ENCODE assay signal across 7 mouse cellular contexts in the genomic region with DNA sequence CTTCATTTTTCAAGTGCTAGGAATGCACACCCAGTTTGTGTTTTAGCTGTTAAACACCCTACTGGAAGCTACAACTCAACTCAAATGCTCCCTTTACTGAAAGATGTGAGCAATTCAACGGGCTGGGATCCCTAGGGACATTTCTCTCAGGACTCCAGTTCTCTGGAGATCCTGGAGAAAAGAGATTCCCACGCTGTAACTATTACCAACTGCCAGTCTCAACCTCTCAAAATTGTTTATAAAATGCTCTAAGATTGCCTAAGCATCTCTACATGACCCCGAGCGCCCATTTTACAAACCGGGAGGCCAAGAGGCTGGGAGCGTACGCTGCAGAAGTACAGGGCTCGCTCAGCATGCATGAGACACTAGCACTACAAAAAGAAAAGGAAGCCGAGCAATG. TPM values are rescaled to one million over a fixed set of nuclear protein-coding genes. Genes with fewer than 3 reads are reported as not detected.
DNase-seq lines count a peak whose midpoint lies in the region; ATAC-seq and TF ChIP-seq lines count a peak whose summit lies in the region.

No protein-coding gene starts in this region.

- H3K9me3 ChIP-seq in lung, embryonic 16.5 days (ENCODE audit: control insufficient read depth, low read length), result no peaks in the 10 kb centered on the region
- H3K9me3 ChIP-seq in embryonic facial prominence, embryonic 14.5 days (ENCODE audit: control insufficient read depth, low read length), result no peaks in the 10 kb centered on the region
- H3K9me3 ChIP-seq in limb, embryonic 10.5 days (replicated peaks), result no peaks in the 10 kb centered on the region

- DNase-seq in lung, postnatal 4 days, result no peak
- DNase-seq in embryonic facial prominence, embryonic 14.5 days (ENCODE audit: low spot score), result peak; percentile 9
- DNase-seq in limb, embryonic 10.5 days (ENCODE audit: low spot score), result no peak
- no peak for DNase-seq in cerebellum, postnatal 10 days
- no peak for DNase-seq in kidney, postnatal 10 days

- 0 out of 2 replicates have a peak, but pooled peaks cover 3% of the 10 kb centered on the region for H3K36me3 ChIP-seq in lung, embryonic 16.5 days (ENCODE audit: control insufficient read depth, insufficient read depth, low read length)
- H3K36me3 ChIP-seq in embryonic facial prominence, embryonic 14.5 days (ENCODE audit: control insufficient read depth, insufficient read depth, low read length), result 0 out of 2 replicates have a peak, but pooled peaks cover 12% of the 10 kb centered on the region
- H3K36me3 ChIP-seq in limb, embryonic 10.5 days, result no peaks in the 10 kb centered on the region
- no peaks in the 10 kb centered on the region for H3K36me3 ChIP-seq in small intestine, adult 2 months (ENCODE audit: control insufficient read depth, insufficient read depth, low read length)

- H3K4me3 ChIP-seq in lung, embryonic 16.5 days (ENCODE audit: low read length), result peak overlapping the region; percentile 92
- peak overlapping the region; percentile 80 for H3K4me3 ChIP-seq in embryonic facial prominence, embryonic 14.5 days (ENCODE audit: low read depth, low read length)
- H3K4me3 ChIP-seq in limb, embryonic 10.5 days, result peak overlapping the region; percentile 96
- peak overlapping the region; percentile 82 for H3K4me3 ChIP-seq in small intestine, adult 2 months (ENCODE audit: low read depth, low read length)

- H3K4me1 ChIP-seq in lung, embryonic 16.5 days (replicated peaks; ENCODE audit: control insufficient read depth, insufficient read depth, low read length), result peaks cover 10% of the 10 kb centered on the region; the same call in 1 of the 2 replicates
- peaks cover 20% of the 10 kb centered on the region for H3K4me1 ChIP-seq in embryonic facial prominence, embryonic 14.5 days (ENCODE audit: control insufficient read depth, insufficient read depth, low read length)
- H3K4me1 ChIP-seq in limb, embryonic 10.5 days, result peaks cover 17% of the 10 kb centered on the region
- H3K4me1 ChIP-seq in small intestine, adult 2 months (ENCODE audit: control insufficient read depth, insufficient read depth, insufficient read length, low read length), result peaks cover 19% of the 10 kb centered on the region; the same call in 1 of the 2 replicates

- H3K9ac ChIP-seq in lung, embryonic 16.5 days (ENCODE audit: low read length), result peak overlapping the region; percentile 85
- peak overlapping the region; percentile 75 for H3K9ac ChIP-seq in embryonic facial prominence, embryonic 14.5 days (ENCODE audit: low read depth, low read length)

- no peak for TF ChIP-seq POLR2A in small intestine, adult 2 months (IDR thresholded peaks at IDR 0.05; ENCODE audit: low read depth, low read length)

- H3K4me2 ChIP-seq in lung, embryonic 16.5 days (ENCODE audit: low read depth, low read length), result peak overlapping the region; percentile 95
- peak overlapping the region; percentile 84 for H3K4me2 ChIP-seq in embryonic facial prominence, embryonic 14.5 days (ENCODE audit: low read depth, low read length)

- peak; percentile 15; the same call in 1 of the 2 replicates for ATAC-seq in lung, embryonic 16.5 days (ENCODE audit: low read depth)
- ATAC-seq in embryonic facial prominence, embryonic 14.5 days (ENCODE audit: low read depth), result peak; percentile 21

- 9% methylated on average over 9 of the region's 9 CpGs for WGBS in lung, embryonic 16.5 days
- WGBS in embryonic facial prominence, embryonic 14.5 days, result 11% methylated on average over 9 of the region's 9 CpGs
- 22% methylated on average over 9 of the region's 9 CpGs for WGBS in limb, embryonic 10.5 days
- 10% methylated on average over 9 of the region's 9 CpGs for WGBS in small intestine, adult 2 months

- no peaks in the 10 kb centered on the region for H3K27me3 ChIP-seq in lung, embryonic 16.5 days (ENCODE audit: control insufficient read depth, insufficient read depth, low read depth, low read length)
- H3K27me3 ChIP-seq in embryonic facial prominence, embryonic 14.5 days (replicated peaks; ENCODE audit: control insufficient read depth, insufficient read depth, low read length), result no peaks in the 10 kb centered on the region
- no peaks in the 10 kb centered on the region for H3K27me3 ChIP-seq in limb, embryonic 10.5 days (ENCODE audit: low read depth, poor library complexity, severe bottlenecking)
- no peaks in the 10 kb centered on the region for H3K27me3 ChIP-seq in small intestine, adult 2 months (ENCODE audit: control insufficient read depth, insufficient read depth, low read length)

- no peak for TF ChIP-seq CTCF in small intestine, adult 2 months (IDR thresholded peaks at IDR 0.05; ENCODE audit: extremely low read depth, insufficient read length, insufficient replicate concordance, low read depth, low read length)

- peak overlapping the region; percentile 81 for H3K27ac ChIP-seq in lung, embryonic 16.5 days (ENCODE audit: low read length)
- peak overlapping the region; percentile 33; the same call in 1 of the 2 replicates for H3K27ac ChIP-seq in embryonic facial prominence, embryonic 14.5 days (replicated peaks; ENCODE audit: low read depth, low read length)
- H3K27ac ChIP-seq in limb, embryonic 10.5 days, result peak overlapping the region; percentile 76
- H3K27ac ChIP-seq in small intestine, adult 2 months (ENCODE audit: insufficient read depth, low read depth, low read length), result peak overlapping the region; percentile 43

RNA-seq across cellular contexts. Expression of a gene that starts 0.3 kb away (rescaled TPM):
- polyA plus RNA-seq in lung, embryonic 16.5 days (2015; fragmentation: Nextera tagmentation; extraction: Ambion mirVana), result 26.9 and 28.2 TPM in 2 replicates
- 26.5 and 33.1 TPM in 2 replicates for polyA plus RNA-seq in embryonic facial prominence, embryonic 14.5 days (2014; fragmentation: Nextera tagmentation; extraction: Ambion mirVana)
- polyA plus RNA-seq in limb, embryonic 10.5 days (2016; fragmentation: Nextera tagmentation; extraction: Ambion mirVana), result 20.9 and 22.3 TPM in 2 replicates
- polyA plus RNA-seq in small intestine, adult 2 months (2012; rRNA removed), result 48.2 and 80.2 TPM in 2 replicates

RNA-seq across cellular contexts. Expression of a gene that starts 19.2 kb away (rescaled TPM):
- polyA plus RNA-seq in lung, embryonic 16.5 days (2015; fragmentation: Nextera tagmentation; extraction: Ambion mirVana), result 280 and 298 TPM in 2 replicates
- 209 and 251 TPM in 2 replicates for polyA plus RNA-seq in embryonic facial prominence, embryonic 14.5 days (2014; fragmentation: Nextera tagmentation; extraction: Ambion mirVana)
- polyA plus RNA-seq in limb, embryonic 10.5 days (2016; fragmentation: Nextera tagmentation; extraction: Ambion mirVana), result 508 and 523 TPM in 2 replicates
- polyA plus RNA-seq in small intestine, adult 2 months (2012; rRNA removed), result 17.8 and 33.0 TPM in 2 replicates

RNA-seq across cellular contexts. Expression of a gene that starts 59.4 kb away (rescaled TPM):
- polyA plus RNA-seq in lung, embryonic 16.5 days (2015; fragmentation: Nextera tagmentation; extraction: Ambion mirVana), result 11.3 and 15.3 TPM in 2 replicates
- 2.0 and 2.9 TPM in 2 replicates for polyA plus RNA-seq in embryonic facial prominence, embryonic 14.5 days (2014; fragmentation: Nextera tagmentation; extraction: Ambion mirVana)
- 0.36 and 0.69 TPM in 2 replicates for polyA plus RNA-seq in limb, embryonic 10.5 days (2016; fragmentation: Nextera tagmentation; extraction: Ambion mirVana)
- 13.1 and 15.9 TPM in 2 replicates for polyA plus RNA-seq in small intestine, adult 2 months (2012; rRNA removed)
